18 mouse cellular contexts compared by ENCODE assay signal in genomic region chr7:80685639-80686038, GRCm38 (mm10).
"Had no signal": no experiment of that assay in that cellular context is flagged by ENCODE, and none has a peak within 500 bp of the region (broad histone marks: within the 10 kb centered on the region; RNA-seq: fewer than 3 reads in every experiment).

No protein-coding gene starts in this region.

- H3K4me2 ChIP-seq: intestine, embryonic 15.5 days; limb, embryonic 13.5 days; liver, embryonic 13.5 days; lung, embryonic 15.5 days; midbrain, embryonic 11.5 days had no signal

- H3K36me3 ChIP-seq: intestine, embryonic 15.5 days; limb, embryonic 13.5 days; liver, embryonic 13.5 days; lung, embryonic 15.5 days had no signal

- H3K4me3 ChIP-seq: intestine, embryonic 15.5 days; limb, embryonic 10.5 days; limb, embryonic 13.5 days; liver, embryonic 13.5 days; lung, embryonic 15.5 days; megakaryocyte, embryonic 14.5 days had no signal

- H3K27me3 ChIP-seq: intestine, embryonic 15.5 days; limb, embryonic 13.5 days; liver, embryonic 13.5 days; lung, embryonic 15.5 days; megakaryocyte, embryonic 14.5 days had no signal

- H3K27ac ChIP-seq: intestine, embryonic 15.5 days; limb, embryonic 10.5 days; limb, embryonic 13.5 days; liver, embryonic 13.5 days; lung, embryonic 15.5 days; macrophage had no signal

- DNase-seq: kidney, adult 18-20 months; kidney, adult 9 months; kidney, postnatal 14 days; kidney, postnatal 4 days; liver, embryonic 13.5 days; lung, adult 18-20 months; lung, postnatal 14 days; midbrain, embryonic 14.5 days; thymus, adult 2 months; thymus, postnatal 14 days; thymus, postnatal 4 days had no signal

- ATAC-seq: intestine, embryonic 15.5 days had no signal

- H3K9me3 ChIP-seq: intestine, embryonic 15.5 days; limb, embryonic 10.5 days; limb, embryonic 13.5 days; liver, embryonic 13.5 days; lung, embryonic 15.5 days; megakaryocyte, embryonic 14.5 days had no signal

- H3K9ac ChIP-seq: intestine, embryonic 15.5 days; limb, embryonic 13.5 days; liver, embryonic 13.5 days; lung, embryonic 15.5 days had no signal
